In genomic region chr17:83732166-83732629, GRCm38 (mm10) we compare ENCODE assay signal across 8 mouse cellular contexts. TPM values are rescaled to one million over a fixed set of nuclear protein-coding genes. Genes with fewer than 3 reads are reported as not detected.
DNase-seq lines count a peak whose midpoint lies in the region; ATAC-seq and TF ChIP-seq lines count a peak whose summit lies in the region.

No protein-coding gene starts in this region.

- no peaks in the 10 kb centered on the region for H3K9me3 ChIP-seq in kidney, embryonic 15.5 days (replicated peaks)
- H3K9me3 ChIP-seq in stomach, embryonic 16.5 days (replicated peaks; ENCODE audit: control insufficient read depth, low read length), result no peaks in the 10 kb centered on the region

- no peaks in the 10 kb centered on the region for H3K36me3 ChIP-seq in kidney, embryonic 15.5 days
- no peaks in the 10 kb centered on the region for H3K36me3 ChIP-seq in stomach, embryonic 16.5 days (ENCODE audit: control insufficient read depth, insufficient read depth, low read length)

- 48% methylated on average over 10 of the region's 10 CpGs for WGBS in kidney, embryonic 15.5 days
- 45% methylated on average over 10 of the region's 10 CpGs for WGBS in stomach, embryonic 16.5 days

- peak; percentile 96 for ATAC-seq in activated CD4-positive, CD25-positive, alpha-beta regulatory T cell, adult 4 months
- no peak for ATAC-seq in kidney, embryonic 15.5 days (replicated peaks; ENCODE audit: low FRiP score)
- 0 out of 2 replicates have a peak, but pooled peaks have one; percentile 18 for ATAC-seq in stomach, embryonic 16.5 days (ENCODE audit: insufficient read depth, low FRiP score)
- ATAC-seq in cerebellum, adult (ENCODE audit: insufficient number of reproducible peaks, low FRiP score, low TSS enrichment), result no peak

- H3K4me3 ChIP-seq in layer of hippocampus, adult 2 months, result no peak overlapping the region; the same call in 1 of the 2 replicates
- no peak overlapping the region for H3K4me3 ChIP-seq in kidney, embryonic 15.5 days (replicated peaks)
- H3K4me3 ChIP-seq in stomach, embryonic 16.5 days (replicated peaks; ENCODE audit: low read length), result no peak overlapping the region

- H3K27ac ChIP-seq in layer of hippocampus, adult 2 months, result peak overlapping the region; percentile 55; the same call in 1 of the 2 replicates
- H3K27ac ChIP-seq in kidney, embryonic 15.5 days, result peak overlapping the region; percentile 41
- peak overlapping the region; percentile 3 for H3K27ac ChIP-seq in stomach, embryonic 16.5 days (ENCODE audit: low read length)

- H3K4me2 ChIP-seq in kidney, embryonic 15.5 days, result peak overlapping the region; percentile 7; the same call in 1 of the 2 replicates
- H3K4me2 ChIP-seq in stomach, embryonic 16.5 days (ENCODE audit: low read depth, low read length), result no peak overlapping the region

- TF ChIP-seq CTCF in layer of hippocampus, adult 2 months (conservative IDR thresholded peaks at IDR 0.05), result no peak

- H3K4me1 ChIP-seq in kidney, embryonic 15.5 days, result peaks cover 11% of the 10 kb centered on the region
- H3K4me1 ChIP-seq in stomach, embryonic 16.5 days (ENCODE audit: control insufficient read depth, insufficient read depth, low read length), result peaks cover 8% of the 10 kb centered on the region; the same call in 1 of the 2 replicates

- no peak overlapping the region for H3K9ac ChIP-seq in kidney, embryonic 15.5 days
- no peak overlapping the region for H3K9ac ChIP-seq in stomach, embryonic 16.5 days (ENCODE audit: low read length)

- no peak for DNase-seq in layer of hippocampus, adult 2 months (ENCODE audit: low spot score in 2 of 2)
- DNase-seq in layer of hippocampus, postnatal 25 days (ENCODE audit: extremely low spot score in 1 of 2, low spot score in 1 of 2), result no peak
- DNase-seq in fibroblast of lung, adult 2 months (ENCODE audit: low read depth), result peak; percentile 62
- peak; percentile 44 for DNase-seq in lung, postnatal 10 days

- H3K27me3 ChIP-seq in kidney, embryonic 15.5 days, result no peaks in the 10 kb centered on the region
- no peaks in the 10 kb centered on the region for H3K27me3 ChIP-seq in stomach, embryonic 16.5 days (ENCODE audit: control insufficient read depth, insufficient read depth, low read length)

RNA-seq across cellular contexts. Expression of gene Mta3, which starts 26.2 kb away (rescaled TPM):
- total RNA-seq in layer of hippocampus, adult 2 months (2021), result 100 to 1,000 TPM in 1 of 2 experiments, 10 to 100 TPM in 1; 96.9 to 102 TPM
- 10 to 100 TPM; 83.8 to 89.0 TPM for total RNA-seq in layer of hippocampus, postnatal 25 days (2021)
- 10 to 100 TPM; 73.0 to 86.2 TPM for polyA plus RNA-seq in activated CD4-positive, CD25-positive, alpha-beta regulatory T cell, adult 4 months (2017; shearing (Covaris generic))
- polyA plus RNA-seq in kidney, embryonic 15.5 days (2015; fragmentation: Nextera tagmentation; extraction: Ambion mirVana), result 39.9 and 45.9 TPM in 2 replicates
- polyA plus RNA-seq in stomach, embryonic 16.5 days (2015; fragmentation: Nextera tagmentation; extraction: Ambion mirVana), result 36.4 and 39.1 TPM in 2 replicates

Comparison
In these comparisons a context has a peak if more than half of its experiments do, and no peak if none do; other contexts are left out.
1. DNase-seq: peak in fibroblast of lung, adult 2 months (single experiment) and lung, postnatal 10 days (single experiment); none in layer of hippocampus, adult 2 months (0 of 2) and layer of hippocampus, postnatal 25 days (0 of 2).
2. H3K27ac ChIP-seq: peak in every context shown above with its lines; median percentile 55 in layer of hippocampus, adult 2 months; 41 in kidney, embryonic 15.5 days; 3 in stomach, embryonic 16.5 days.
3. ATAC-seq: peak in activated CD4-positive, CD25-positive, alpha-beta regulatory T cell, adult 4 months (single experiment) and stomach, embryonic 16.5 days (single experiment); none in kidney, embryonic 15.5 days (single experiment) and cerebellum, adult (single experiment).